Mouse (Mus musculus) hindbrain, embryonic 16.5 days (tissue): ENCODE results near the gene Jam3. TPM values are rescaled to one million over a fixed set of nuclear protein-coding genes. Genes with fewer than 3 reads are reported as not detected.
"Not testable (repeated sequence)": the region's sequence is repeated elsewhere in the genome, so short reads cannot be mapped to it uniquely, and the experiment has no call there.

Experiments used
- ATAC-seq: fragments of 200-750 bp; cut with Nextera tagmentation; 2 replicates; pipeline ENCODE4 v1.8.0; 2017; ENCODE audit warnings: moderate TSS enrichment, moderate library complexity
- H3K27ac ChIP-seq: fragments of 300-500 bp; sonication (generic); 2 replicates; pipeline ENCODE4 v1.5.1; 2014; ENCODE audit warnings: low read depth, mild to moderate bottlenecking, control low read depth, low read length, moderate library complexity
- H3K27me3 ChIP-seq: fragments of 300-500 bp; sonication (generic); replicated peaks from 2 replicates; pipeline ENCODE4 v1.6.1; 2014; ENCODE audit warnings: low read length; ENCODE audit not compliant: control insufficient read depth, insufficient read depth
- H3K36me3 ChIP-seq: fragments of 300-500 bp; sonication (generic); 2 replicates; pipeline ENCODE4 v1.6.1; 2014; ENCODE audit warnings: mild to moderate bottlenecking, low read length, moderate library complexity, mixed read lengths; ENCODE audit not compliant: control insufficient read depth, insufficient read depth
- H3K4me1 ChIP-seq: fragments of 300-500 bp; sonication (generic); 2 replicates; pipeline ENCODE4 v1.6.1; 2014; ENCODE audit warnings: low read depth, low read length; ENCODE audit not compliant: control insufficient read depth, insufficient read depth
- H3K4me2 ChIP-seq: fragments of 300-500 bp; sonication (generic); 2 replicates; pipeline ENCODE4 v1.6.1; 2014; ENCODE audit warnings: mild to moderate bottlenecking, low read length, control low read depth, moderate library complexity
- H3K4me3 ChIP-seq: fragments of 300-500 bp; sonication (generic); 2 replicates; pipeline ENCODE4 v1.5.1; 2014; ENCODE audit warnings: mild to moderate bottlenecking, low read length, control low read depth, moderate library complexity
- H3K9ac ChIP-seq: fragments of 300-500 bp; sonication (generic); 2 replicates; pipeline ENCODE4 v1.6.1; 2014; ENCODE audit warnings: low read depth, mild to moderate bottlenecking, control low read depth, low read length, moderate library complexity
- H3K9me3 ChIP-seq: fragments of 300-500 bp; sonication (generic); 2 replicates; pipeline ENCODE4 v1.6.1; 2014; ENCODE audit warnings: mild to moderate bottlenecking, low read length, moderate library complexity; ENCODE audit not compliant: control insufficient read depth
- WGBS: fragments of 180-500 bp; shearing (Covaris S2); extraction: QIAGEN DNeasy Blood & Tissue Kit; methylation state at CpG from one replicate; pipeline ENCODE4 v1.1.7; 2014; 5-methylcytosine and 5-hydroxymethylcytosine counted together
- polyA plus RNA-seq: library from polyadenylated mRNA; unstranded; fragments of >200 nt; fragmentation: Nextera tagmentation; extraction: Ambion mirVana; gene quantifications from 2 replicates; pipeline ENCODE4 v1.2.1, GENCODE M21; 2015

Gene Jam3
- polyA plus RNA-seq, 1 experiment from 2014 or later, result 43.0 TPM

DNA sequence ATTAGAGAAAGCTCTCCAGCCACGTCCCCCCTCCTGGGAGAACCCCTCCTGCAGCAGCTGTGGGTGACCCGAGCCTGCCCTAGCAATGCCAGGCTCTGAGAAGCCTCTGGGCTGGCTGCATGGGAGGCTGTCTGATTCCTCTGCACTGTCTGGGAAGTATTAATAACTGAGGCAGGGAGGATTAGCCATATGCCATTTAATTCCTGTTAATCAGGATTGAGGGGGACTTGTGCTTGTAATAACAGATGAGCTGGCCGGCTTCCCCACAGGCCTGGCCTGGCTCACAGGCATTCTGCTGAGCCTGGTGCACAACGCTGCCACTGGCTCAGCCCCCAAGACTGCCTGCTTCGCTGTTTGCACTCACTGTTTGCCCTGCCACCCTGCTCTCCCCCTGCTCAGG is 18.9 kb upstream of the Jam3 start:
- Histone ChIP-seq H3K4me1 (peaks cover 2% of the 10 kb centered on the region), H3K27ac (no peak overlapping the region), H3K4me2 (no peak overlapping the region), H3K9me3 (no peaks in the 10 kb centered on the region), H3K9ac (peak overlapping the region; percentile 29; the same call in 1 of the 2 replicates), H3K27me3 (no peaks in the 10 kb centered on the region), H3K4me3 (no peak overlapping the region), H3K36me3 (no peaks in the 10 kb centered on the region)
- peak; percentile 84 for ATAC-seq
- WGBS, result 18% methylated on average over 5 of the region's 5 CpGs

DNA sequence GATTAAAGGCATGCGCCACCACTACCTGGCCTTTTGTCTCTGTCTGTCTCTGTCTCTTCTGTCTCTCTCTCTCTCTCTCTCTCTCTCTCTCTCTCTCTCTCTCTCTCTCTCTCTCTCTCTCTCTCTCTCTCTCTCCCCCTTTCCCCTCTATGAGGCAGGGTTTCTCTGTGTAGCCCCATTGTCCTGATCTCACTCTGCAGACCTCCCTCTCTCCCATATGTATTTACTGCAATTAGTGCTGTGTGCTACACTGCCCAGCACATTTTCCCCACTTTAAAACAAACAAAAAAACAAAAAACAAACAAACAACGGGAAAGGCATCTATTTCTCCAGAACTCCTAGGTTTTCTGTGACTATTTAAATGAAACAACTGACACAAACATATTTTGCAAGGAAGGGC is 18.4 kb upstream of the Jam3 start:
- ATAC-seq, result no peak
- no peaks in the 10 kb centered on the region for H3K9me3 ChIP-seq
- no peaks in the 10 kb centered on the region for H3K36me3 ChIP-seq
- H3K27me3 ChIP-seq, result no peaks in the 10 kb centered on the region
- WGBS, result 79% methylated on average over 2 of the region's 2 CpGs
- H3K4me2 ChIP-seq, result no peak overlapping the region
- H3K4me3 ChIP-seq, result no peak overlapping the region
- peaks cover 2% of the 10 kb centered on the region for H3K4me1 ChIP-seq
- no peak overlapping the region for H3K27ac ChIP-seq
- no peak overlapping the region for H3K9ac ChIP-seq

DNA sequence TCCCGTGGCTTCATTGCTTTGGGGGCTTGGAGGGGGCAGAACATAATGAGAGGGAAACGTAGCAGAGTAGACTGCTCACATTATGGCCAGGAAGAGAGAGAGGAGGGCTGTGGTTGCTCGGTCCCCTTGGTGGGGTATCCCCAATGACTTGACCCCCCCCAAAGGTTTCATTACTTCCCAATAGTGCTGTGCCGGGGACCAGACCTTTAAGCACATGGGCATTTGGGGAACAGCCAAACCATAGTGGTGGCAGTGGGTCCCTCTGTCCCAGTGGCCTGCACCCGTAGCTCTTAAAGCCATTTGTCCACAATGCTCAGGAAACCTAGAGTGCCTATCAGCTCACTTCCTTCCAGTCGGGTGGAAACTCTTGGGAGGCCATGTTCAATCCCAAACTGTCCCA is 17.6 kb upstream of the Jam3 start:
- 85% methylated on average over 6 of the region's 6 CpGs for WGBS

DNA sequence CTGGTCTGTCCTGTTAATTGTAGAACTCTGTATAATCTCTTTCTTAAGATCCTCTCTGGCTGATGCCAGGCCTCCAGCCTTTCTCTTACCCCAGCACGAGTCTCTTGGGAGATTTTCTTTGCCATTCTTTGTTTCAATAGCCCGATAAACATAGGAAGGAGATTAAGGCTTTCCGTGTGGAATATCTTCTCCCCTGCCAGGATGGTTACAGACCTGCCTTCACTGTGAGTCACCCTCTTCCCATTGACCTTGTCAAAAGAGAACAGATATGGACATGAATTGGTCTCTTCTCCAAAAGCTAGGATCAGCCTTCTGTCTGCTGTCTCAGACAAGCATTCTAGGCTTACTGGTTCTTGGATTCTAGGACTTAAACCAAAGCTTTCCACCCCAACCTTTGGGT is 15.5 kb upstream of the Jam3 start:
- no peaks in the 10 kb centered on the region for H3K9me3 ChIP-seq
- no peak overlapping the region for H3K27ac ChIP-seq
- no peak for ATAC-seq
- 77% methylated on average over 3 of the region's 3 CpGs for WGBS
- no peak overlapping the region for H3K4me3 ChIP-seq
- H3K36me3 ChIP-seq, result no peaks in the 10 kb centered on the region
- no peaks in the 10 kb centered on the region for H3K27me3 ChIP-seq
- no peak overlapping the region for H3K4me2 ChIP-seq
- H3K4me1 ChIP-seq, result peaks cover 2% of the 10 kb centered on the region; the same call in 1 of the 2 replicates
- no peak overlapping the region for H3K9ac ChIP-seq

More for the DNA sequence above, 17.6 kb upstream of the Jam3 start:
- no peaks in the 10 kb centered on the region for H3K36me3 ChIP-seq
- no peak overlapping the region for H3K4me3 ChIP-seq
- no peak overlapping the region for H3K9ac ChIP-seq
- peaks cover 2% of the 10 kb centered on the region for H3K4me1 ChIP-seq
- H3K27ac ChIP-seq, result no peak overlapping the region
- H3K4me2 ChIP-seq, result no peak overlapping the region
- no peaks in the 10 kb centered on the region for H3K27me3 ChIP-seq
- ATAC-seq, result no peak
- H3K9me3 ChIP-seq, result no peaks in the 10 kb centered on the region

DNA sequence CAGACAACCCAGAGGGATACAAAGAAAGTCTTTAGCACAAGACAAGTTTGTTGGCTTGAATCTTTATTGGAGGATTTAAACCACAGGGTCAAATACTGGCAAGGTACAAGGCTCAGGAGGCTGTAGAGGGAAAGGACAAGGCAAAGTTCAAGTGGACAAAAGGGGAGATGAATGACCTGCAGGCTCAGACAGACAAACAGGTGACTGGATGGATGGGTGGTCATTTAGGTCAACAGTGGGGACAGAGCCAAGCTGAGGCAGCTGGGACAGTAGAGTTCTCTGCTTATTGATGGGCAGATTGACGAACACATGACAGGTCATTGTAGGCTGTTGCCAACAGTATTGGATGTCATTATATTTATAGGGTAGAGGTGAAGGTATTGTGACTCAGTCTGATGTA is 11.8 kb upstream of the Jam3 start:
- no peak overlapping the region for H3K4me2 ChIP-seq
- 90% methylated on average over 1 of the region's 1 CpGs for WGBS
- ATAC-seq, result no peak
- no peaks in the 10 kb centered on the region for H3K4me1 ChIP-seq
- H3K4me3 ChIP-seq, result no peak overlapping the region
- H3K9me3 ChIP-seq, result no peaks in the 10 kb centered on the region
- no peak overlapping the region for H3K9ac ChIP-seq
- H3K27ac ChIP-seq, result no peak overlapping the region
- H3K36me3 ChIP-seq, result no peaks in the 10 kb centered on the region
- no peaks in the 10 kb centered on the region for H3K27me3 ChIP-seq

DNA sequence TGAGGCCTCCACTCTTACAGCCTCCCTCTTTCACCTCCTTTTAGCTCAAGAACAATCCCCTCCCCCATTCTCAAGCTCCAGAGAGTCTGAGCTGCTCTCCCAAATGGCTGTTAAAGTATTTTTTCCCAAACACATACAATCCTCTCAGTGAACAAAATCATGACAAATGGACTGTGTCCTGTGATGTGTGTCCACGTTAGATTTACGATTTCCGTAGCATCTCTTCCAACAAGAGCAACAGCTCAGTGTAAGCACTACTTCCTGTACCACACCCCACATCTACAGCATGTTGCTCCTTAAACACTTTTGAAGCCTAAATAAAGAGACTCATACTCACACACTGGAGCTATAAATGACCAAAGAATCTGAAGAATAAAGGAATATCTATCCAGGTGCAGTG is 10.4 kb upstream of the Jam3 start:
- Histone ChIP-seq H3K9me3 (no peaks in the 10 kb centered on the region), H3K27me3 (no peaks in the 10 kb centered on the region), H3K27ac (no peak overlapping the region), H3K4me2 (no peak overlapping the region), H3K4me1 (no peaks in the 10 kb centered on the region), H3K36me3 (no peaks in the 10 kb centered on the region), H3K4me3 (no peak overlapping the region), H3K9ac (no peak overlapping the region)
- WGBS, result 79% methylated on average over 3 of the region's 3 CpGs
- no peak for ATAC-seq

DNA sequence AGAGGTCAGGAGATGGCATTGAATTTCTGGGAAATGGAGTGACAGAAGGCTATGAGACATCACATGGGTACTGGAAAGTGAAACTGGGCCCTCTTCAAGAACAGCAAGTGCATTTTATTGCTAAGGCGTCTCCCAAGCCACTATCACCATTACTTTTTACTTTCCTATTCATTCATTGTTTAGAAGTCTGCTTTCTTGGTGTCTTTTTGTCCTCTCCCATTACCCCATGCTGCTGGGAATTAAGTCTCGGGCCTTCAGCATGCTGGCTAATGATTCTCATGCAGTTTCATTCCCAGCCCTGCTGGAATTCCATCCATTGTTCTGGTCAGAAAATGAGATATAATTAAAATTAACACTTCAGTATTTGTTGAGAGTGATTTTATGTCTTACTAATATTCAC is 9.7 kb upstream of the Jam3 start:
- 19% methylated on average over 2 of the region's 2 CpGs for WGBS

DNA sequence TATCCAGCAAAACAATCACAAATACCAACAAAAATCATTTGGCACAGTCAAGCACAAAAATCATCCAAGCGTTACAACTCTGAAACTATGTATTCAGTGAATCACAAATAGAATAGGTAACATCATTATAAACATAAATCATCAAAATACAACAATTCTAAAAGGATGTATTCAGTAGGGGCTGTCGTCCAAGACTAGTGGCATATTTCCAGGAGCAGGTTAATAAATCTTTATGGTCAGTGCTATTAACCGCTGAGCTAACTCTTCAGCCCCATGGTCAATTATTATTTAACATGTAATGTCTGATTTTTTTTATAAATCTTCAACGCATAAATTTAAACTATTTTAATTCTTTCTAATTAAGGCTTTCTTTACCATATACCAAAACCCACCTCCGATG is 8.4 kb upstream of the Jam3 start:
- H3K27me3 ChIP-seq, H3K36me3 ChIP-seq, H3K4me1 ChIP-seq, H3K27ac ChIP-seq, H3K4me2 ChIP-seq, ATAC-seq, H3K4me3 ChIP-seq, H3K9me3 ChIP-seq, H3K9ac ChIP-seq: not testable (repeated sequence)
- WGBS, result 70% methylated on average over 5 of the region's 5 CpGs

More for the DNA sequence above, 9.7 kb upstream of the Jam3 start:
- ATAC-seq, result no peak
- H3K4me3 ChIP-seq, result no peak overlapping the region
- no peak overlapping the region for H3K27ac ChIP-seq
- no peak overlapping the region for H3K4me2 ChIP-seq
- H3K36me3 ChIP-seq, result no peaks in the 10 kb centered on the region
- H3K9ac ChIP-seq, result no peak overlapping the region
- no peaks in the 10 kb centered on the region for H3K4me1 ChIP-seq
- no peaks in the 10 kb centered on the region for H3K9me3 ChIP-seq
- no peaks in the 10 kb centered on the region for H3K27me3 ChIP-seq

DNA sequence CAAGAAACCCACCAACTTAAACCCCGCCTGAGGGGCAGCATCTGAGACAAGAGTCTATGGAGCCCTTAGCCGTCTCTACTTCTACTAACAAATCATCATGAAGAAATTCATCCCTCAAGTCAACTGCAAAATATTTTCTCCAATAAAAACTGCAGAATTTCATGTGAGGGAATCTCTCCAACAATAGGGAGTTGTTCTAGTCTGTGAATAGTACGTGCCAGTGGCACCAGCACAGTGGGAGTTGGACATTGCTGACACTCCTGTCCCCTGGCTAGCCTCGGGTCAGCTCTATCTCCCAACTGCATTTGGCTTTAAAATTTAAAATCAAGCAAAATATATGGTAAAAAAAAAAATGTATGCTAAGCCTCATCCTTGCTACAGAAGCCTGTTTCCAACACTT is 1.4 kb downstream of the Jam3 start:
- Histone ChIP-seq H3K4me3 (peak overlapping the region; percentile 82), H3K4me1 (peaks cover 20% of the 10 kb centered on the region), H3K4me2 (peak overlapping the region; percentile 80), H3K36me3 (no peaks in the 10 kb centered on the region), H3K9ac (peak overlapping the region; percentile 33; the same call in 1 of the 2 replicates), H3K27me3 (no peaks in the 10 kb centered on the region), H3K27ac (no peak overlapping the region), H3K9me3 (no peaks in the 10 kb centered on the region)
- ATAC-seq, result no peak
- WGBS, result 36% methylated on average over 4 of the region's 4 CpGs

DNA sequence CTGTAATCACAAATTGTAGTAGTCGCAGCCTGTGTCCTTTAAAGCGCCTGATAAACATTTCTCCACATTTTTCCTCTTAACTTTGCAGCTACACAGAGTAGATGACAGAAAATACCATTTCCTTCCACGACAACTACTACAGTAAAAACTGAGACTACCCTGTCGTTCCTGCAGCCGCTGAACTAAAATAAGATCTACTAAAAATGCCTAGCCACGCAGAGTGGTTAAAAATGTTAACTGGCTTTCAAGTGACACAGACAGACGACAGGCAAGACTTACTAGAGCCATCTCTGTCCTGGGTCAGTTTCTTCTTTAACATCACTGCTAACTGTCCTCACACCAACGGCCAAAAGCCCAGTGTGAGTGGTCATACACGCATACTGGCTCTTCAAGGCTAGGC is 5.4 kb downstream of the Jam3 start:
- Histone ChIP-seq H3K27me3 (no peaks in the 10 kb centered on the region), H3K9me3 (no peaks in the 10 kb centered on the region), H3K4me3 (no peak overlapping the region), H3K4me2 (no peak overlapping the region), H3K9ac (no peak overlapping the region), H3K36me3 (no peaks in the 10 kb centered on the region), H3K27ac (no peak overlapping the region), H3K4me1 (peaks cover 23% of the 10 kb centered on the region)
- 37% methylated on average over 9 of the region's 9 CpGs for WGBS
- no peak for ATAC-seq
